Mouse (Mus musculus): ENCODE measurements around the gene Itgb6. TPM values are rescaled to one million over a fixed set of nuclear protein-coding genes. Genes with fewer than 3 reads are reported as not detected.

Itgb6 gene
- polyA plus RNA-seq, 1 experiment: not detected

DNA sequence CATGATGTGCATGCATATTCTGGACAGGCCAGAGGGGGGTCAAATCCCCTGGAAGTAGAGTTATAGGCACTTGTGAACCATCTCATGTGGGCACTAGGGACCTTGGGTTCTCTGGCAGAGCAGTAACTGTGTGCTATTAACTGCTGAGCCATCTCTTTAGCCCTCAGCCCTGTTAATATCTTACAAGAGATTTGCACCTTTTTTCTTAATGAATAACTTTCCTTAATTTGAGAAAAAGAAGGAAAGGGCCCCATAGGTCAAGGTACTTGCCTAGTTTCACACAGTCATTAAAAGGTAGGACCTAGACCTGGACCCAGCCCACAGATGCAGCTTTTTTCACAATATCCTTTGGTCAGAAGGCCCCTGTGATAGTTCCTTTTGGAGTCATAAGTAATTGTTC is 5.9 kb downstream of the Itgb6 start:
- Histone ChIP-seq H3K27ac (ENCODE audit: insufficient read depth, low read depth, low read length) (no peak overlapping the region), H3K4me3 (ENCODE audit: insufficient read depth, low read depth, low read length) (no peak overlapping the region), H3K4me1 (ENCODE audit: control insufficient read depth, insufficient read depth, low read length) (peaks cover 12% of the 10 kb centered on the region)
- no peak for TF ChIP-seq CTCF (IDR thresholded peaks at IDR 0.05; ENCODE audit: insufficient read depth, low read depth, low read length)
- TF ChIP-seq POLR2A (IDR thresholded peaks at IDR 0.05; ENCODE audit: insufficient read depth, low read depth, low read length): no peak

DNA sequence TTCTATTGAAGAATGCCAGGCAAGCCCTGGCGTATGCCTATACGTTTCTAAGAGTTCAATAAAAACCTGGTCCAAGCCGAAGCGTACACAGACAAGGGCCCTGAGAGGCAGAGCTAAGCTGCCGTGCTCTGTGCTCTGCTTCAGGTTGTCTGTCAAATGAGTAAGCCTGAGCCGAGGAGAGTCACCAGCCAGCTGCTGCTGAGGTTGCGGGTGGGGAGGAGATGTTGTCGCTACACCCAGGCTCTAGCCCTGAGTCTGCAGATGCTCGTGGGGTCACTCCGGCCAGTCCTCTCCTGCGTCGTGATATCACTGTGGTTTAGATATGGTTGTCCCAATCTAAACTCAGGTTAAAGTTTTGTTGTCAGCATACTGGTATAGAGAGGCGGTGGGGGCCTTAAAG is 6.7 kb downstream of the Itgb6 start:
- no peak overlapping the region for H3K27ac ChIP-seq (ENCODE audit: insufficient read depth, low read depth, low read length)
- no peak overlapping the region for H3K4me3 ChIP-seq (ENCODE audit: insufficient read depth, low read depth, low read length)
- H3K4me1 ChIP-seq (ENCODE audit: control insufficient read depth, insufficient read depth, low read length): peaks cover 12% of the 10 kb centered on the region
- 70% methylated on average over 13 of the region's 13 CpGs for WGBS
- TF ChIP-seq POLR2A (IDR thresholded peaks at IDR 0.05; ENCODE audit: insufficient read depth, low read depth, low read length) (no peak), CTCF (IDR thresholded peaks at IDR 0.05; ENCODE audit: insufficient read depth, low read depth, low read length) (no peak)

DNA sequence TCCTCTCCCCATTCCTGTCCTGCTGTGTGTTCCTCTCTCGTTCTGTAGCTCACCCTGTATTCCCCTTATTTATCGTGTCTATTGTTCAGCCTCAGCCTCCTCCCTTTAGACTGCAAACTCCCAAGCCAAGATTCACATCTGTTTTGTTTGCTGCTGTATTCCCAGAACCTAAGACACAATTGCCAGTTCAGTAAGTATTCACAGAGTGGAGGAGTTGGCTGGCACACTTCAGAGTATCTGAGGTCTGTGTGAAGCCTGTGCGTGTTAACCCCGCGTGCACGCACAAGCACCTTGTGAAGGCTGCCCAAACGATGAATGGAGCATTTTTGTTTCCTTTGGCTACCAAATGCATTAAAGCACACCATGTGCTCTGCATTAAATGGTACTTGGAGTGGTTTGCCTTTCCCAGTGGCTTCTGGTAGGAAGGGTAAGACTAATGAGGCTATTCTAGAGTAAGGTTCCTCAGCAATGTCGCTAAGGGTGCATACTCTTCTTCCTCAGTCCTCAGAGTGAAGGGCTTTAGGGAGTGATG is 7.4 kb downstream of the Itgb6 start:
- Histone ChIP-seq H3K4me3 (ENCODE audit: insufficient read depth, low read depth, low read length) (no peak overlapping the region), H3K27ac (ENCODE audit: insufficient read depth, low read depth, low read length) (no peak overlapping the region), H3K4me1 (ENCODE audit: control insufficient read depth, insufficient read depth, low read length) (peaks cover 12% of the 10 kb centered on the region)
- WGBS: 36% methylated on average over 8 of the region's 8 CpGs
- TF ChIP-seq CTCF (IDR thresholded peaks at IDR 0.05; ENCODE audit: insufficient read depth, low read depth, low read length) (no peak), POLR2A (IDR thresholded peaks at IDR 0.05; ENCODE audit: insufficient read depth, low read depth, low read length) (no peak)

DNA sequence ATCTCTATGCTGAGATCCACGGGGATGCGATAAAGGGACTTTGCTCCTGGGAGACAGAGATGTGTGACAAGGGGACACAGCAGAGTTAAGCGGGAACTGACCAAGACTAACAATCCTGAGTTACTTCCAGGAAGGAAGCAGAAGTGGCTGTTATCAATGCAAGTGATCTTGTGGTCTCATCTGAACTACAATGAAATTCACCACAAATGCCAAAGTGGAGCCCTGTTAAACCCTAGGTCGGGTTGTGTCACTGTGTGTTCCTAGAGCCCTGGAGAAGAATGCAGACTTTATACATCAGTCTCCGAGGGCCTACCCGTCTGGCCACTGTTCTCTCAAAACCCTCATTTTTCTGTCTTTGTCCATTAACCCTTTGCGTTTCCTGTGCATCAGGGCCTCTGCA is 8.0 kb downstream of the Itgb6 start:
- TF ChIP-seq POLR2A (IDR thresholded peaks at IDR 0.05; ENCODE audit: insufficient read depth, low read depth, low read length) (no peak), CTCF (IDR thresholded peaks at IDR 0.05; ENCODE audit: insufficient read depth, low read depth, low read length) (no peak)
- H3K27ac ChIP-seq (ENCODE audit: insufficient read depth, low read depth, low read length): no peak overlapping the region
- H3K4me1 ChIP-seq (ENCODE audit: control insufficient read depth, insufficient read depth, low read length): peaks cover 12% of the 10 kb centered on the region
- 52% methylated on average over 7 of the region's 7 CpGs for WGBS
- no peak overlapping the region for H3K4me3 ChIP-seq (ENCODE audit: insufficient read depth, low read depth, low read length)

DNA sequence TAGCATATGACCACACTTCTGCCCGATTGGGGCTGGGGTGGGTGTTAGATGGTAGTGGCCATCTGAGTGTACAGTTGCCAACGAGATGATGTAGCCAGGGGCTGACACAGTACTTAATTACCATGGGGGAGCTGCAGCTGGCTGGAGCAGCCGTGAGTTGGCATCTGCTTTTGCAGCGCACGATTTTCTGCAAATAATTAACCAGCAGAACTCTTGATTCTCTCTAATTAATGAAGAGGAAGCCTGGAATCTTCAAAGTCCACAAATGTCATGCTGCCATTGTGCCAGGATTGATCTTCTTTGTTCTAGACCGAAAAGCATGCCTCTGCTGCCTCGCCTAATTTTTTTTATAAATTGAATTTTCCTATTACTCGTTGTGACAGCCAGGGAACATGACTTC is 8.6 kb downstream of the Itgb6 start:
- no peak overlapping the region for H3K27ac ChIP-seq (ENCODE audit: insufficient read depth, low read depth, low read length)
- no peak overlapping the region for H3K4me3 ChIP-seq (ENCODE audit: insufficient read depth, low read depth, low read length)
- TF ChIP-seq POLR2A (IDR thresholded peaks at IDR 0.05; ENCODE audit: insufficient read depth, low read depth, low read length) (no peak), CTCF (IDR thresholded peaks at IDR 0.05; ENCODE audit: insufficient read depth, low read depth, low read length) (no peak)
- peaks cover 12% of the 10 kb centered on the region for H3K4me1 ChIP-seq (ENCODE audit: control insufficient read depth, insufficient read depth, low read length)
- WGBS: 13% methylated on average over 8 of the region's 8 CpGs

DNA sequence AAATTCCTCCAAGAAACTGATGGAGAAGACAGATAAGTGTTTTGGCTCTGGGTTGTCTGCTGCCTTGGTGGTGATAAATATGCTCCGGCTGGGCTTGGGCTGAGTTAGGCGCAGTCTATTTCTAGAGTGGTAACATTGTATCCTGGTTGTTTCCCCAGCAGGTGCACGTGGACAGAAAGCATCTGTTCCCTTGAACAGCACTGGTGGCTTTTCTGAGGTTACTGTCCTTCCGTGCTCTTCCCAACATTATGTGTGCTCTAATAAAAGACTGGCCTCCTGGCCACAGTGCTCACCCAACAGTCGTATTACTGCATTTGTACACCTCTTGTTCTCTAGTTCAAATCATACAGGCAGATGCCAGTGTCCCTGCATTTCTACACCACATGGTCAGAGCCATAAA is 9.6 kb downstream of the Itgb6 start:
- WGBS: 93% methylated on average over 5 of the region's 5 CpGs
- TF ChIP-seq CTCF (IDR thresholded peaks at IDR 0.05; ENCODE audit: insufficient read depth, low read depth, low read length) (no peak), POLR2A (IDR thresholded peaks at IDR 0.05; ENCODE audit: insufficient read depth, low read depth, low read length) (no peak)
- Histone ChIP-seq H3K27ac (ENCODE audit: insufficient read depth, low read depth, low read length) (no peak overlapping the region), H3K4me1 (ENCODE audit: control insufficient read depth, insufficient read depth, low read length) (peaks cover 12% of the 10 kb centered on the region), H3K4me3 (ENCODE audit: insufficient read depth, low read depth, low read length) (no peak overlapping the region)

DNA sequence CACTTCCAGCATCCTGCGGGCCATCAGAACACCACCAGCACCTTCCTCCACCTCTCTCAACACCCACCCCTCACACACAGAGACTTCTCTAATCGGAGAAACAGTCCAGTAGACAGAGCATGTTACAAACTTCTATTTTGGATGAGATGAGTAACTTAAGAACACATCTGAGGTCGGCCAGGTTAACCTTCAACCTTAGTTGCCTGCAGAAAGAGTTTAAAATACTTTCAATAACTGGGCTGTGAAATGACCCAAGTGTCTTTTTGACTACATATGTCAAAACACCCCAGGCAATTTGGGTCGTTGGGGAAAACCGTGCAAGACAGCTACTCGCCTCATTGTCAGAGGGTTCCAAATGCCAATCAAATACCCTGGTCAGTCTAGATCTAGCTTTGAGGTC is 10.0 kb downstream of the Itgb6 start:
- WGBS: 86% methylated on average over 6 of the region's 6 CpGs
- Histone ChIP-seq H3K27ac (ENCODE audit: insufficient read depth, low read depth, low read length) (no peak overlapping the region), H3K4me3 (ENCODE audit: insufficient read depth, low read depth, low read length) (no peak overlapping the region), H3K4me1 (ENCODE audit: control insufficient read depth, insufficient read depth, low read length) (peaks cover 12% of the 10 kb centered on the region)
- TF ChIP-seq POLR2A (IDR thresholded peaks at IDR 0.05; ENCODE audit: insufficient read depth, low read depth, low read length) (no peak), CTCF (IDR thresholded peaks at IDR 0.05; ENCODE audit: insufficient read depth, low read depth, low read length) (no peak)

DNA sequence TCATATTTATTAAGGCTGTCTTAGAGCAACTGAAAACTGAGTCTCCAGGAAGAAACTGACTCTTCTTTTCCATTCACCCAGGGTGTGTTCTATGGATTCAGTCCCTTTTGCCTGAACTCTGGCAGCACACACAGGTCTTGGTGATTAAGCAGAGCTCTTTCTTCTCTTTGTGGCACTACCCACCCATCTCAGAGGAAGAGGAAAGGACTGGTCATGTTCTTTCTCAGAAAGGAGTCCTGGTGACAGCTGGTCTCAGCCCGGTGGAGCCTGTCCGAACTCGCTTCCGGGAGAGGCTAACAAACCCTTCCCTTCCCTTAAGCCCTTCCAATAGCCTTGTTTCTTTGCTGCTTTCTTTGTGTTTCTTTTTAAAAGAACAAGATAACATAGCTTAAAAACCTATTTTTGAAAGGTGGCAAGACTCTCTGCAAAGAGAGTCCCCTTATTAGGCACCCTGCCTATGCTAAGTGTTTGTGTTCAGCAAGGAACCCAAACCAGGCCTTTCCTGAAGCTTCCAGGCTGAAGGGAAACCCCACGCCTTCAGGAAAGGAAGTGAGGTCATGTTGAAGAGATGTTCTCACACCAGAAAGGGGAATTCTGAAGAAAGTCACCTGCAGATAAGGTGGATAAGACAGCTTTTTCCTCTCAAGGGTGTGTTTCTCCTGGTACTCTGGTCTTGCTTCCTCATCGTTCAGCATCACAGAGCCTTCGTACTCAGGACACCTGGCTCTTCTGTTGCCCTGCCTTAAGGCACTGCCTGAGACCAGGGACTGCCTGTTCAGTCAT is 11.2 kb downstream of the Itgb6 start:
- peaks cover 12% of the 10 kb centered on the region for H3K4me1 ChIP-seq (ENCODE audit: control insufficient read depth, insufficient read depth, low read length)
- H3K27ac ChIP-seq (ENCODE audit: insufficient read depth, low read depth, low read length): no peak overlapping the region
- TF ChIP-seq POLR2A (IDR thresholded peaks at IDR 0.05; ENCODE audit: insufficient read depth, low read depth, low read length): no peak
- TF ChIP-seq CTCF (IDR thresholded peaks at IDR 0.05; ENCODE audit: insufficient read depth, low read depth, low read length): no peak
- WGBS: 89% methylated on average over 7 of the region's 7 CpGs
- H3K4me3 ChIP-seq (ENCODE audit: insufficient read depth, low read depth, low read length): no peak overlapping the region

DNA sequence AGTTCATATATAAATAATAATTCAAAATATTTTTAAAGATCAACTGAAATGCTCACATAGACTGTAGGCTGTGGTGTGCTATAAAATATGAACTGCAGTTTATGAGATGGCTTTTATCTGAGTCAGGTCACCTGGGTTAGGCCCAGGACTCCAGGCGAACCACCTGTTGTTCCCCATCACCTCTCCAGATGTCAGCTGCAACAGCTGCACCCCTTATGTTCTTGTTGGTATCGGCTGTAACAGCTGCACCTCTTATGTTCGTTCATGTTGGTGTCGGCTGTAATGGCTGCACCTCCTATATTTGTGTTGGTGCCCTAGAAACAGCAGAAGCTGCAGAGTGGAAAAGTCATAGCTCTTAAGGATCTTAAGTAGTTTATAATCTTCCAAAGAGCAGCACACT is 12.1 kb downstream of the Itgb6 start:
- Histone ChIP-seq H3K4me3 (ENCODE audit: insufficient read depth, low read depth, low read length) (no peak overlapping the region), H3K27ac (ENCODE audit: insufficient read depth, low read depth, low read length) (no peak overlapping the region), H3K4me1 (ENCODE audit: control insufficient read depth, insufficient read depth, low read length) (peaks cover 6% of the 10 kb centered on the region)
- 97% methylated on average over 4 of the region's 4 CpGs for WGBS
- TF ChIP-seq CTCF (IDR thresholded peaks at IDR 0.05; ENCODE audit: insufficient read depth, low read depth, low read length): no peak
- no peak for TF ChIP-seq POLR2A (IDR thresholded peaks at IDR 0.05; ENCODE audit: insufficient read depth, low read depth, low read length)

Measured in olfactory bulb, adult 2 months (tissue).